Mouse (Mus musculus): ENCODE data around the gene H2-DMb1. TPM values are rescaled to one million over a fixed set of nuclear protein-coding genes. Genes with fewer than 3 reads are reported as not detected.

The H2-DMb1 gene
- polyA plus RNA-seq, 1 experiment, result 146 TPM

DNA sequence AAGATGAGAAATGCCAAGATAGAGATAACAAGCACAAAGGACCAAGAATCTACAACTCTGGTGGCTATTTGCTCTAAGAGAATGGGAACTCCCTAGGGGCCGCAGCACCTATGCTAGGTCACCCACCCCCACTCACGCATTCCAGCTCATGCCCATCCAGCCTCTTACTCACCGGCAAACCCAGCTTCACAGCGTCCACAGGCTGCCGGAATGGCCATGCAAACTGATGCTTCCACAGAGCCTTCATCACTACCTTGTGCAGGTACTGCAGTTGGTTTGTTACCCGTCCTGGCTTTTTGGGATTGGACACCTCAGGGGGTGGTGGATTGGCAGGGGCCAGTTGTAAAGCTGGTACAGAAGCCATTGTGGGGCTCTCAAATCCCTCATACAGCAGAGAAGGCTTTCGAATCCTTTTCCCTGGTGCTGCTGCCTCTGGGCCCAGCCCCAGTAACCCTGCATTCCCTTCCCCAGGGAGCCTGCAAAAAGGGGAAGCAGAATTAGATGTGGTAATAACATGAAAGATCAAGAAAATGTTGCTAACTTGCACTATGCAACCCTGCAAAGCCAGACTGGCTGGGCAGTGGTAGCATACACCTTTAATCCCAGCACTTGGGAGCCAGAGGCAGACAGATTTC is 36.0 kb upstream of the H2-DMb1 start:
- Histone ChIP-seq H3K4me3 (replicated peaks; ENCODE audit: extremely low read depth, low read depth, low read length) (peak overlapping the region; percentile 72), H3K4me1 (ENCODE audit: control insufficient read depth, insufficient read depth, low read length) (peaks cover 3% of the 10 kb centered on the region; the same call in 1 of the 2 replicates)
- DNase-seq, result peak; percentile 30
- WGBS, result 10% methylated on average over 7 of the region's 7 CpGs
- TF ChIP-seq POLR2A (IDR thresholded peaks at IDR 0.05; ENCODE audit: borderline replicate concordance, extremely low read depth, low read depth, low read length) (no peak), CTCF (IDR thresholded peaks at IDR 0.05; ENCODE audit: insufficient read depth, low read length) (no peak)

DNA sequence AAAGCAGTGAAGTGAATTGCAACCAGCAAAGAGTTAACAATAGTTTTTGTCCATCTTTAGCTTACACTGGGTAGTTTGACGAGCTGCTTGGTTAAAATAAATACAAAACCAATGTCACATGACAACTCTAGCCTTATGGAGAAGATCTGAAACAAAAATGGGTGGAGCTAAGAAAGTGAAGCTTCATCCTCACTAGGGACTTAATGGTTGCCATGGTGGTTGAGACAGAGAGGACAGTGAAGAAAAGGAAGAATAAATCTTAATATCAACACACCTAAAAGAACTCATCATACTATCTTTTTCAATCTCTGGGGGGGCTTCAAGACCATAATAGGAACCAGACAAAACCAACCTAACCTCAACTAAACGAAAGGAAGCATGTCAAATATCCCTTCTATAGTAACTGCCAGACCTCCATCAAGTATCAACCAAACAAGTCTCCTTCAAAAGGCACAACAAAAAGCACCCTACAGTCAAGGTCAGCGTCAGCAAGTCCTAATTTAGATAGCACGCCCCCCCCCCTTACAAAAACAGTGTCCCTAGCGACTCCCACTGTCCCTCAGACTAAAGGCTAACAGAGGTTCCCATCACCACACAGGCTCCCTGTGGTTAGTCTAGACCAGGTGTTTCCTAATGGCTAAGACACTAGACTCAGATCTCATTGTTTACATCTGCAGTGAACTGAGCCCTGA is 35.3 kb upstream of the H2-DMb1 start:
- H3K4me1 ChIP-seq (ENCODE audit: control insufficient read depth, insufficient read depth, low read length), result peaks cover 3% of the 10 kb centered on the region; the same call in 1 of the 2 replicates
- no peak for TF ChIP-seq CTCF (IDR thresholded peaks at IDR 0.05; ENCODE audit: insufficient read depth, low read length)
- peak overlapping the region; percentile 72 for H3K4me3 ChIP-seq (replicated peaks; ENCODE audit: extremely low read depth, low read depth, low read length)
- DNase-seq, result no peak
- 0% methylated on average over 5 of the region's 5 CpGs for WGBS

DNA sequence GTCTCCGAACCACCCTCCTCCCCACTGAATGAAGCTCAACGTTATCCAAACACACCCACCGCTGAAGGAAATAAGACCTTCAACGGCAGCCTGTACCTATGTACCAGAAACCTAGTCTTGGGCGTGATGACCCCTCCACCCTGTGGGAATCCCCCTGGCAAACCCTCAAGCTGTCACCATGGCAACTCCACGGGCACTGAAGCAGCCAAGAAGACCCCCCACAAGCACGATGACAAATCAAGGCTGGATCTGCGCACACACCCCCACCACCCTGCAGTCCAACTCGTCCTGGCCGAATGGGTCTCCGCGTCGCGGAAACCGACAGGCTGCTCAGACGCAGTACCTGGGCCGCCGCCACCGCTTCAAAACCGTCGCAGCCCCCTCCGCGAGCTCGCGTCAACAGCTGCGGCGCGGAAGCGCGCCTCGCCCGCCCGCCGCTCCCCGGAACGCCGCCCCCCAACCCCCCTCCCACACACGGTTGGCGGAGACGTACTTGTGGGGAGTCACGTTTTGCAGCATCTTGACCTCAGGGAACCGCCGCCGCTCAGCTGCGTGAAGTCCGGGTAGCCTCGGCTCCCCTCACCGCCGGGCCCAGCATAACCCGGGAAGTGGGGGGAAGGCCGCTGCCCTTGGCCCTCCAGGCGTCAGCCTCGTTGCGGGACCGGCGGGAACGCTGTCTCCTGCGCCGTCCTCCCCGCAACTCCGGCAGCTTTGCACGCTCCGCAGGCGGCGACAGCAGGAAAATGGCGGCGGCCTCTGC is 34.6 kb upstream of the H2-DMb1 start:
- WGBS, result under 1% methylated on average over 67 of the region's 67 CpGs
- Histone ChIP-seq H3K4me3 (replicated peaks; ENCODE audit: extremely low read depth, low read depth, low read length) (peak overlapping the region; percentile 72), H3K4me1 (ENCODE audit: control insufficient read depth, insufficient read depth, low read length) (peaks cover 3% of the 10 kb centered on the region; the same call in 1 of the 2 replicates)
- TF ChIP-seq POLR2A (IDR thresholded peaks at IDR 0.05; ENCODE audit: borderline replicate concordance, extremely low read depth, low read depth, low read length), result peak; percentile 8; the same call in 1 of the 2 replicates
- no peak for TF ChIP-seq CTCF (IDR thresholded peaks at IDR 0.05; ENCODE audit: insufficient read depth, low read length)
- DNase-seq, result peak; percentile 55

DNA sequence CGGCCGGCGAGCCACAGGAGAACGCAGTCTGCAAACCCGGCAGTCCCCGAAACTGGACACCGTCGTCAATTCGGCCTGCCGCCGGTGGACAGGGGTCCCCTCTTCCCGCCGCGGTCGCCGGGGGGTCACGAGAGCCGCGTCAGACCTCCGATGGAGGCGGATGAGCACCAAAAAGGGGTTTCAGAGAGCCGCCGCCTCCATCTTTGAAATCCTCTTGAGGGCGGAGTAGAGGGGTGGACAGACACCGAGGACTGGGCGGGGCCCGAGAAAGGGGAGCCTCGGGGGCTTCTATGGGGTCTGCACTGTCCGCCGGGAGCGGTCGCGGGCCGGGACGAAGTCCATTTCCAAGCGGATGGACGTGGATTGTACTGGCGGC is 34.0 kb upstream of the H2-DMb1 start:
- peaks cover 4% of the 10 kb centered on the region; the same call in 1 of the 2 replicates for H3K4me1 ChIP-seq (ENCODE audit: control insufficient read depth, insufficient read depth, low read length)
- H3K4me3 ChIP-seq (replicated peaks; ENCODE audit: extremely low read depth, low read depth, low read length), result peak overlapping the region; percentile 72
- WGBS, result under 1% methylated on average over 38 of the region's 38 CpGs
- no peak for TF ChIP-seq POLR2A (IDR thresholded peaks at IDR 0.05; ENCODE audit: borderline replicate concordance, extremely low read depth, low read depth, low read length)
- no peak for TF ChIP-seq CTCF (IDR thresholded peaks at IDR 0.05; ENCODE audit: insufficient read depth, low read length)
- DNase-seq, result no peak

DNA sequence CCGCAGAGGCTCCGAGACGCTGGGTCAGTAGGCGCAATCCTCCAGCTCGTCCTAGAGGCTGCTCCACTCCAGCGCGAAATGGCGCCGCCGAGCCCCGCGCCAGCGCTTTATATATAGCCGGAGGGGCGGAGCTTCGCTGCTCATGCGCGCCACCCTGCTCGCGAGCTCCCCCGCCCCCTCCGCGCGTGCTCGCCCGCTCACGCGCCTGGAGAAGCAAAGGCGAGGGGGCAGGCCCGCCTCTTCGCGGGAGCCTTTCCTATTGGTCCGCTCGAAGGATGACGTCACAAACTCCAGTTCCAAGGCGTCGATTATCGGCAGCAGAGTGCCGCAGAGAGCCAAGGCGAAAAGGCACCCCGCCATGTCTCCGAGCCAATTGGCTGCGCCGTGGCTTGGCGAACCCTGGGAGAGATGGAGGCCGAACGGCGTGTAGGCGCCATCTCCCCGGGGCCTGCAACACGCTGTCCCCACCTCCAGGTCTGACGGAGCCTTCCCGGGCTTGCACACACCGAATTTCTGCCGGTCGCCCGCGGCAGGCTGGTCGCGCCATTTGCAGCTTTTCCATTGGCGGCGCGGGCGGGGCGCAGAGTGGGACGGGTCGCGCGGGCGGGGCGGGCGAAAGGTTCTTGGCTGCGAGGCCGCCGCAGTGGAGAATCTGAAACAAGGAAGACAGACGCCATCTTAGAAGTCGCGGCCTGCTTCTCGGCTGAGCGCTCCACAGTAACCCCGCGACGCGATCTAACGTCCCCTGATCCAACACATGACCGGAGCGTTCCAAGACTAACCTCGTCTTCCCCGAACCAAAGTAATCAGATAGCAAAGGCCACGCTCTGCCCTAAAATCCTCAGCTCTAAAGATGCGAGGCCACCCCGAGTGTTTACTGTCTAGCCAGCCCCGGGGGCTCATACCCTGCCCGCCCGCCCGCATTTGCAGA is 33.4 kb upstream of the H2-DMb1 start, which contains the start of gene H2-DMa:
H2-DMa (plus strand) TSS at position 293 of the 931 bp plus-strand sequence.
- peak; percentile 98 for DNase-seq
- Histone ChIP-seq H3K4me1 (ENCODE audit: control insufficient read depth, insufficient read depth, low read length) (peaks cover 6% of the 10 kb centered on the region; the same call in 1 of the 2 replicates), H3K4me3 (replicated peaks; ENCODE audit: extremely low read depth, low read depth, low read length) (peak within 1 kb of the TSS; percentile 93)
- TF ChIP-seq CTCF (IDR thresholded peaks at IDR 0.05; ENCODE audit: insufficient read depth, low read length) (no peak), POLR2A (IDR thresholded peaks at IDR 0.05; ENCODE audit: borderline replicate concordance, extremely low read depth, low read depth, low read length) (peak; percentile 99)
- WGBS, result under 1% methylated on average over 96 of the region's 96 CpGs

DNA sequence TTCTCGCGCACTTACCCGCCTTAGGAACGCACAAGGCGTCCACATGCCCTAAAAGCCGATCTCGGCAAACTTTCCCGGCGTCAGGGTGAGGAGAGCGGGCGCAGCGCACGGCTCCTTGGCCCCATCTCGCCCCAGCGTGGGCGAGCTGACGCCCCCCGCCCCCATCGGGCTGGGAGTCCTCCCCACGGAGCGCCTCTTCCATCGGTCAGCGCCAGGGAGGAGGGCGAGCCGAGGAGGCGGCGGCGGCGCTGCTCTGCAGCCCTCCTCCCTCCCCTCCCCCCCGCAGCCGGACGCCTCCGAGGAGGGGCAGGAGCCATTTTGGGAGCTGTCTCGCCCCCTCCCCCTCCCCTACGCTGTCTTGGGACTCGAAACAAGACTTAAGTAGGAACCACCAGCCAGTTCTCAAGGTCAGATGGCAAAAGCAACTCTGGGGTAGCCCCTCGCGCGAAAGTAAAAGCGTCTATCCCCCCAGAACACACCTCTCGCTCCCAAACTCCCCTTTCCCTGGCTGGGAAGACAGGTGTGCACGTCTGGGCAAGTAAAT is 32.6 kb upstream of the H2-DMb1 start:
- H3K4me1 ChIP-seq (ENCODE audit: control insufficient read depth, insufficient read depth, low read length), result peaks cover 6% of the 10 kb centered on the region; the same call in 1 of the 2 replicates
- no peak for TF ChIP-seq CTCF (IDR thresholded peaks at IDR 0.05; ENCODE audit: insufficient read depth, low read length)
- TF ChIP-seq POLR2A (IDR thresholded peaks at IDR 0.05; ENCODE audit: borderline replicate concordance, extremely low read depth, low read depth, low read length), result peak; percentile 47
- WGBS, result under 1% methylated on average over 33 of the region's 42 CpGs
- peak overlapping the region; percentile 93 for H3K4me3 ChIP-seq (replicated peaks; ENCODE audit: extremely low read depth, low read depth, low read length)
- DNase-seq, result peak; percentile 79

DNA sequence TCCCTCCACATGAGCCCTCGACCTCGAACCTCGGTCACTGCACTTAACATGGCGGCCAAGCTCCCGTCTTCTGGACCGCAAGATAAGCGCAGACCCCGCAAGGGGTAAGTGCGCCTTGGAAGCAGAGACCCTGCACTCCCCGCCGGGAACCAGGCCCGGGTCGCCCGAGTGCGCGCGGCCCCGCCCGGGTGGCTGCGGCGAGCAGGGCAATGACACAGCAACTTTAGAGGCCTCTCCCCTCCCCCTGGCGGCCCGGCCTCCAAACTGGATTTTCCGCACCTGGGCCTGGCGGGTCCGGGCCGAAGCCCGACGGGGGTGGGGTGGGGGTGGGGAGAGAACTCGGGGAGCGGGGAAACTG is 32.1 kb upstream of the H2-DMb1 start:
- peak; percentile 85 for DNase-seq
- TF ChIP-seq POLR2A (IDR thresholded peaks at IDR 0.05; ENCODE audit: borderline replicate concordance, extremely low read depth, low read depth, low read length) (no peak; the same call in 1 of the 2 replicates), CTCF (IDR thresholded peaks at IDR 0.05; ENCODE audit: insufficient read depth, low read length) (no peak)
- under 1% methylated on average over 31 of the region's 31 CpGs for WGBS
- Histone ChIP-seq H3K4me1 (ENCODE audit: control insufficient read depth, insufficient read depth, low read length) (peaks cover 6% of the 10 kb centered on the region; the same call in 1 of the 2 replicates), H3K4me3 (replicated peaks; ENCODE audit: extremely low read depth, low read depth, low read length) (peak overlapping the region; percentile 93)

DNA sequence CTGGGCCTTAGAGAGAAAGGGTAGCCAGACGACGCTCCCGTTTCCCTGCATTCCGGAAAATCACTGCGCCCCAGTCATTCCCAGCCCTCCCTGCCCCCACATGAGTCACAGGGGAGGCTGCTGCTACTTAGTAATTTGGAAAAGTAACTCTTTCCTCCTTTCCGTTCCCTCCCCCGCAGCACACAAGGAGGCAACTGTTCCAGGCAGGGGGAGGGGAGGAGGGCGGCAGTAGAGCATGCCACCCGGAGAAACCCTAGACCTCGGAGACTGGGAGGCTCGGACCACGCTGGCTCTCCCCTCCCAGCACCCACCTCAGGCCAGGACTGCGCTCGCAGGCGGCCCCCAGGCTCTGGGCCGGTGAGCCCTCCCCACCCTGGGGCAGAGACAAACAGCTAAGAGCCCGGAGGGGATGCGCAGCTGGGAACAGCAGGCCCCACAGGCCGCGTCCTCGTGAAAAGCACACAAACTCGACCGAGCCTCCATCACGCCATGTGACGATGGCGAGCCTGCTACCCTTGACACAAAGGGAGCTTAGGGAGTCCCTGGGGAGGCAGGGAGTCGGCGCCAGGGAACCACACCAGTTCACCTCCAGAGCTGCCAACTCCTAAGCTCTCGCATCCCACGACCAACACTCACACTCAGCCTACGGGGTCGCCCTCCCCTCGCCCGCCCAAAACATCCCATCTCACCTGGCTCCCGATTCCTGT is 31.5 kb upstream of the H2-DMb1 start:
- peaks cover 6% of the 10 kb centered on the region; the same call in 1 of the 2 replicates for H3K4me1 ChIP-seq (ENCODE audit: control insufficient read depth, insufficient read depth, low read length)
- TF ChIP-seq CTCF (IDR thresholded peaks at IDR 0.05; ENCODE audit: insufficient read depth, low read length), result no peak
- peak; percentile 78 for TF ChIP-seq POLR2A (IDR thresholded peaks at IDR 0.05; ENCODE audit: borderline replicate concordance, extremely low read depth, low read depth, low read length)
- WGBS, result under 1% methylated on average over 35 of the region's 35 CpGs
- peak; percentile 83 for DNase-seq
- peak overlapping the region; percentile 93 for H3K4me3 ChIP-seq (replicated peaks; ENCODE audit: extremely low read depth, low read depth, low read length)
